Mouse (Mus musculus) Patski (cell line): ENCODE measurements at regions not wholly inside any gene's neighbourhood (a gene's known extent, or its start where the extent isn't known, plus 50 kb on each side); places are given as distances from the start of the nearest gene placed in this dataset.

ENCODE experiments used
- ATAC-seq: fragments of 100-300 bp; one replicate; pipeline ENCODE4 v1.8.0; 2021
- CTCF ChIA-PET: fragments of 350-600 bp; sonication (Branson Sonifier 250); formaldehyde crosslinking; loops from one replicate; lab custom pipeline; 2022; ENCODE audit warnings: inconsistent platforms; lab: Charles Lee
- POLR2A ChIA-PET: fragments of 350-600 bp; sonication (Branson Sonifier 250); formaldehyde crosslinking; loops from one replicate; lab custom pipeline; 2022; ENCODE audit warnings: antibody characterized with exemption, inconsistent platforms; lab: Charles Lee
- DNase-seq: peaks from one replicate; pipeline ENCODE4 v3.0.0-alpha.2; 2011; ENCODE audit warnings: low read depth, low spot score
- H3K27me3 ChIP-seq: fragments of 371-371 bp; one replicate; pipeline ENCODE4 v1.5.1; 2021
- CTCF ChIP-seq: fragments of 100-300 bp; IDR thresholded peaks from one replicate; pipeline ENCODE4 v1.5.1; 2021
- in situ Hi-C: fragments of 300-500 bp; cut with MboI; formaldehyde crosslinking; loops from 3 replicates; pipeline ENCODE4 v1.11.1; 2018; ENCODE audit warnings: low pct_unique_long_range_greater_than_20kb, mixed read lengths

DNA sequence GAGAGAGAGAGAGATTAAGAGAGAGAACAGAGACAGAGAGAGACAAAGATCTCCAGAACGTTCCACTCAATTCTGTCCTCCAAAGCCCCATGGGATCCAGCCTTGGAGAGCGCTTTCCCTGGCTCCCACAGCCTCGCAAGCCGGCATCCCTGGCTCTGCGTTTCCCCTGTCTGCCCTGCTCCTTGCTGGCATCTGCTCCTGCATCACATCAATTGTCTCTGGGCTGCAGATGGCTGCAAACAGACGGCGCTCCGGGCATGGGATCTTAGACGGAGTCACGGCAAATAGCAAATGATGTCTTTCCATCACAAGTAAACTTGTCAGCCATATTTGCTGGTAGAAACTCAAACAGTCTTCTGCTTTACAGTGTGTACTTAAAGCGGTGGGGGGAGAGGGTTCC, 428.4 kb downstream of the Cd83 start:
- in situ Hi-C loops, result no loop called here
- ChIA-PET CTCF (no interaction called here), POLR2A (no interaction called here)
- H3K27me3 ChIP-seq, result peaks cover 5% of the 10 kb centered on the region
- DNase-seq (no peak), ATAC-seq (no peak)
- no peak for TF ChIP-seq CTCF

DNA sequence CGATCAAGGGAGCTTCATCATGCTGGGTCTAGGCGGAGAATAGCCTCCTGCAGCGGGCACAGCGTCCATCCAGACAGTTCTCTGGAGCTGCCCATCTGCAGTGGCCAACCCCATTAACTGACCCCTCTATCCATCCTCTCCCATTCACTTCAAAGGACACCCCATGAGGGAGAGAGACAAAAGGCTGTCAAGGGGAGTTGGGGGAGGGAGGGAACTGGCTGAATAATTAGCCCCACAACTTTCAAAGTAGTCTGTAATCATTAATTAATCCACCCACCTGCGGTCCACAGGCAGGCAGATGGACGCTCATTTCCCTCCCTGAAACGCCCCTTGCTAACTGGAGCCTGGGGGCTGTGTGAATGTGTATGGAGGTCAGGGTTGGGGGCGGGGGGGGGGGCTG, 433.7 kb downstream of the Cd83 start:
- POLR2A ChIA-PET, result no interaction called here
- no peak for ATAC-seq

DNA sequence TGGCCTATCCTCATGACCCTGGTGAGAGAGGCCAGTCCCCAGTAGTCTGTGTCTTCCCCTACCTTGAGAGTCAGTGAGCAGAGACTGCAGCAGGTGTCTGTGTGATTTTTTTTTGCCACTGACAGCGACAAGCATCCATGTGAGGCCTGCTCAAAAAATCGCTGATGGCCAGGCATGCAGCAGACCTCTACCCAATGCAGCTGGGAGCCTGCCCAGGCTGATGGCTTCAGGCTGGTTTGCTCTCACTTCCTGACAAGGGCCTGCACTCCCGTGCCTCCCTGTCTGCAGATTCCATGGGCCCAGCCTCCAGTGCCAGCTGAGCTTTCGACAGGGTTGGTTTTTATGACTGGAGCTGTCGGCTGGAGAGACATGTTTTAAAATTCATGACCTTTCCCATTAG, 437.1 kb downstream of the Cd83 start:
- CTCF ChIA-PET, result interaction anchor here (1.2 kb wide), 1 partner anchor 12 kb away, joined by 3 read pairs; no protein-coding TSS in a partner anchor
- in situ Hi-C loops, result no loop called here
- ATAC-seq (no peak), DNase-seq (no peak)
- POLR2A ChIA-PET, result no interaction called here
- no peak for TF ChIP-seq CTCF
- no peaks in the 10 kb centered on the region for H3K27me3 ChIP-seq

More for the DNA sequence above, 433.7 kb downstream of the Cd83 start:
- H3K27me3 ChIP-seq, result peaks cover 4% of the 10 kb centered on the region
- in situ Hi-C loops, result no loop called here
- TF ChIP-seq CTCF, result no peak
- no peak for DNase-seq
- CTCF ChIA-PET, result interaction anchor here (1.6 kb wide), 1 partner anchor 11 kb away, joined by 3 read pairs; no protein-coding TSS in a partner anchor

DNA sequence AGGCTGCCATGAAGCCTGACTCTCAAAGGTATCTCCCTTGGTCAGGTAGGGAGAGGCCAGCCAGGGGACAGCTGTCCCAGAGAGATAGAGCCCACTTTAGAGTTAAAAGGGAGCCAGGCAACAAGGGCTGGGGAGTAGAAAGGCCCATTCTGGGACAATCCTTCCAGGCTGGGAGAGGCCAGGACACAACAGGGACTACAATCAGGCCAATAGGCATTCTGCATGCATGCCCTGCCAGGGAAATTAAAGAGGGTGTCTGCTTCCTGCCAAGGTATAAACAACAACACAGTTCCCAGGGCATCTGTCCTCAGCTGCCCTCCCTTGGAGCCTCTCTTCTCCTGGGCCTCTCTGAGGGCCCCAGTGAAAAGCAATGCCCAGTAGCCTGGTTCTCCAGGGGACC, 437.8 kb downstream of the Cd83 start:
- ChIA-PET CTCF (interaction anchor here (1.2 kb wide), 1 partner anchor 11 kb away, joined by 3 read pairs; no protein-coding TSS in a partner anchor), POLR2A (no interaction called here)
- in situ Hi-C loops, result no loop called here

DNA sequence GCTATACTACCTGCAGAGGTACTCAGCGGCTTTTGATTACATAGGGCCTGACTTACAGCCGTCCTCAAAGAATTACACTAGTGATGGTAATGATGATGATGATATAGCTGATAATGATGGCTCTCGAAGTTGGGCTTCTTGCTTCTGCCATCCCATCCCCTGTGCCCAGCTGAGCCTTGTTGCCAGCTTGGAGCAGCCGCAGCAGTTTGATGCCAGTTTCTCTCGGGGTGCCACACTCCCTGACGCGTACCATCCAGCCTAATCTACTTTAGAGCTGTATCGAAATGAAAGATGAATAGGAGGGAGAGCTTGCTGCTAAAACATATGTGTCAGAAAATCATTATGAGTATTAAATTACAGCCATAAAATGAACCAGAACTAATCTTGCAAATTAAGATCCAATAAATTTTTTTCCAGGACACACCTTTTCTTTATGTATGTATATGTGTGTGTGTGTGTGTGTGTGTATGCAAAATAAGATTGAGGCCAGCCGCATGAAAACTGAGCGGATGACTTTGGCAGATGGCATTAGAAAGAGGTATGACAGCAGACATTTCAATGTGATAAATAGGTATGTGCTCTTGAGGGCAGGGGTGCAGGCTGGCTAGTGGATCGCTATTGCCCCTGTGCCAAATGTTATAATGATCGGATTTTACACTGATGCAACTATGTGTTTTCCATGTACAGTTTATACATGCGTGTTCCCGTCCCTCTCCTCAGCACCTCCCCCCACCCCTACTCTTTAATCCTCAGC, 443.3 kb downstream of the Cd83 start:
- ChIA-PET CTCF (no interaction called here), POLR2A (interaction anchor here (0.7 kb wide), 1 partner anchor 33 kb away, joined by 3 read pairs; no protein-coding TSS in a partner anchor)
- in situ Hi-C loops, result no loop called here
- H3K27me3 ChIP-seq, result no peaks in the 10 kb centered on the region
- no peak for TF ChIP-seq CTCF
- DNase-seq (no peak), ATAC-seq (no peak)

More for the DNA sequence above, 437.8 kb downstream of the Cd83 start:
- DNase-seq (no peak), ATAC-seq (no peak)
- H3K27me3 ChIP-seq, result no peaks in the 10 kb centered on the region
- TF ChIP-seq CTCF, result no peak

DNA sequence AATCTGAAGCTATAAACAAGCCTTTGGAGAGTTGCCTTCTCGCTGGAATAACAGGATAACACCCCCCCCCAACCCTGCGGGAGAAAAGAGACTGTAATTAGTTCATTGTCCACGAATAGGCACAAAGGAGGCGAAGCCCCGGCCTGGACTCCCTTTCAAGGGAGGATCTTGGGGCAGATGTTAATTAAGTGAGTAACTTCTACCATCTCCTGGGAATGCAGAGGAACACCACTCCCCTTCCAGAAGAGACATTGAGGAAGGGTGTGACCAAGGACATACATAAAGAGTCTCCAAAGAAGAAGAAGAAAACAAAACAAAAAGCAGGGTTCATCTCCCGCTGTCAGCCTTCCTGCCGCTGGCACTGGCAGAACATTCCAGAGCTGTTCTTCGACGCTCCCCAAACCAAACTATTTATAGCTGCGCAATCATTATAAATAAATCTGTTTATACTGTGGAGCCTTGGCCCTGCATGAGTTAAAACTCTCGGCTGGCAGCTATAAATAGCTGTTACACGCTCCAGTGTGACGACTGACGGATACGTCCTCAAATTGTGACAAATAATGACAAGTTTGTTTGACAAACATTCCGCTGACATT, 444.1 kb downstream of the Cd83 start:
- in situ Hi-C loops, result no loop called here
- CTCF ChIA-PET, result interaction anchor here (1.0 kb wide), 1 partner anchor 11 kb away, joined by 3 read pairs; no protein-coding TSS in a partner anchor
- POLR2A ChIA-PET, result no interaction called here
- DNase-seq, result no peak
- TF ChIP-seq CTCF, result no peak
- no peaks in the 10 kb centered on the region for H3K27me3 ChIP-seq
- no peak for ATAC-seq

DNA sequence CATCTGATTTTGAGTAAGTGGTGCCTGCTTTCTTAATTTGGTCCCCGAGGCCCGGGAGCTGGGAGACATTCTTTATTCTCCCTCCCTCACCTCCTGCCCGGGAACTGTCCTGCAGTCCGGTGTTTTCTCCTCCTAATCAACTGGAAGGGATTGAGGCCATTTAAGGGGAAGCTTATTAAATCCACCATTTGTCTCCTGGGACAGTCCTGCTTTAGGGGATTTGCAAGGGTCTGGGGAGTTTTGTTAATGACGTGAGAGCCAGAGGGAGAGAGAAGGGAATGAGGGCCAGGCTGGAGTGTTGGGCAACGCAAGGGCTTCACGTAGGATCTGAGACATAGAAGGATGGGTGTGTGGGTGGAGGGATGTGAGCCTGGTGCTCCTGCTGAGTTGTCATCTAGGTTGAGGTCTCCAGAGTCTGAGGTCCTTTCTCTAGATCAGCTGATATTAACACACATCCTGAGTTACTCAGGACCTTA, 444.6 kb downstream of the Cd83 start:
- no peak for ATAC-seq
- no peak for TF ChIP-seq CTCF
- CTCF ChIA-PET, result interaction anchor here (1.0 kb wide), 1 partner anchor 11 kb away, joined by 3 read pairs; no protein-coding TSS in a partner anchor
- POLR2A ChIA-PET, result no interaction called here
- DNase-seq, result no peak
- no peaks in the 10 kb centered on the region for H3K27me3 ChIP-seq
- in situ Hi-C loops, result no loop called here

DNA sequence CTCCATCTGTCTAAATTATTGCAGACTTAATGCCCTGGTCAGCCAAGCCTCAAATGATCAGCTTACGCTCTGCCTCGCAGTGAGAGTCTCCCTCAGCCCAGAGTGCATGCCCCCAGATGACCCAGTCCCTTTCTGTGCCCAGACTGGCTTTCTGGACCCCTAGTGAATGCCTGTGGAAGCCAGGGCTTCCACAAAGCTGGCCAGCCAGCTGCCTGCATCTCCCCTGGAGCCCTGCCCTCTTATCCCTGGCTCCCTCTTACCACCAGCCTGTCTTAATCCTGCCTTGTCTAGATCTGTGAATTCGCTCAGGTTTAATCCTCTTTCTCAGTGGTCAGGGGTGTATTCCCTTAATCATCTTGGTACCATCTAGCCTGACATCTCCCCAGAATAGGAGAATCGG, 446.8 kb downstream of the Cd83 start:
- no peak for ATAC-seq
- in situ Hi-C loops, result no loop called here

DNA sequence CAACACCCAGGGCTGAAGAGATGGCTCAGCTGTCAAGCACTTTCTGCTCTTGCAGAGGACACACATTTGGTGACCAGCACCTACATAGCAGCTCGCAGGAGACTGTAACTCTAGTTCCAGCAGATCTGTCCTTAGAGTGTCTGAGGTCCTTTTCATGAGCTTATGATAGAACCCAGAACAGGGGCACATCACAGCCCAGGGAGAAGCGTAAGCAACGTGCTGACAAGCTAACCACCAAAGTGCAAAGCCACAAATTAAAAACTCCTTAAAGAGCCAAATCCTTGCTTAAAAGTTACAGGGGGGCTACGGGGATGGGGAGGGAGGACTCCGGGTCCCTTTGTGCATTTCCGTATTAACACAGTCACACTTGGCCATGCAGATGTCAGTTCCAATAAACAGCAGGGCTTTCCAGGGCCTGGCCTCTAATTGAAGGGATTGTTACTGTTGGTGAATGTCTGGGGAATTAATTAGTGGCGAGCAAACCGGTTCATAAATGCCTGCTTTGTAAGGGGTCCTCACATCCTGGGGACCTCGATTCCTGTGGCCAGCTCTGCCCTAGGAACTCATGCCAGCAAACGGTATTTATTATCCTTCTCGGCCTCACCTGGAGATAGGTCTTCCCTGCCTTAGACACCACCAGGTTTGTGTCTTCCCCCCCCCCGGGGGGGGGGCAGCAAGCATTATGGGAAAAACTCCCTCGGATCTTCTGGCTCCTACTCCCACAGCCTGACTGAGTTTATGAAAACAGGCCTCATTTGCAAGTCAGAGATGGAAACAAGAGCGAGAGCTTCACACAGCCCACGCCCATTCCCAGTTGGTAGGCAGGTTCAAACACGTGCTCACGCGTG, 447.5 kb downstream of the Cd83 start:
- DNase-seq, result no peak
- POLR2A ChIA-PET, result no interaction called here
- no peak for TF ChIP-seq CTCF
- CTCF ChIA-PET, result interaction anchor here (0.9 kb wide), 1 partner anchor 150 kb away, joined by 3 read pairs; no protein-coding TSS in a partner anchor
- no peaks in the 10 kb centered on the region for H3K27me3 ChIP-seq
- ATAC-seq, result no peak
- in situ Hi-C loops, result no loop called here

More for the DNA sequence above, 446.8 kb downstream of the Cd83 start:
- POLR2A ChIA-PET, result no interaction called here
- no peak for DNase-seq
- CTCF ChIA-PET, result interaction anchor here (0.9 kb wide), 1 partner anchor 150 kb away, joined by 3 read pairs; no protein-coding TSS in a partner anchor
- H3K27me3 ChIP-seq, result no peaks in the 10 kb centered on the region
- TF ChIP-seq CTCF, result no peak

DNA sequence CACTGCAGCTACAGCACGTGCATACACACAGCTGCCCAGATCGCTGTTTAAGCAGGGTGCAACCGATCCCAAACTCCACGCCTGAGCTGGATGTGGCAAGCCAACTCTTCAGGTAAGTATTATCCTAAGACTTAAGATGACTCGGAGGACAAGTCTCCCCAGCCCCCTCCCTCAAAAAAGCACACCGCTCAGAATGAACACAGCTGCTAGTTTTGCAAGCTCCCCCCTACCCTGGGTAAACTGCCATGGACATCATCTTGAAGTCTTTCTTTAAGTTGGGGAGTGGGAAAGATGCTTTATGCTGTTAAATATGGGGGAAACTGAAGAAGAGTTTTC, 448.1 kb downstream of the Cd83 start:
- no peak for TF ChIP-seq CTCF
- DNase-seq (no peak), ATAC-seq (no peak)
- CTCF ChIA-PET, result no interaction called here
- in situ Hi-C loops, result no loop called here
- POLR2A ChIA-PET, result no interaction called here
- H3K27me3 ChIP-seq, result no peaks in the 10 kb centered on the region
